Mouse (Mus musculus) heart, embryonic 16.5 days (tissue): ENCODE measurements around the gene Noc3l. TPM values are rescaled to one million over a fixed set of nuclear protein-coding genes. Genes with fewer than 3 reads are reported as not detected.

ENCODE experiments used
- ATAC-seq: fragments of 200-750 bp; cut with Nextera tagmentation; replicated peaks from 2 replicates; pipeline ENCODE4 v1.8.0; 2017; ENCODE audit warnings: moderate number of reproducible peaks; ENCODE audit not compliant: insufficient read depth, low FRiP score; ENCODE audit errors: extremely low read depth
- H3K27ac ChIP-seq: fragments of 300-500 bp; sonication (generic); 2 replicates; pipeline ENCODE4 v1.5.1; 2014; ENCODE audit warnings: mild to moderate bottlenecking, low read length, control low read depth, moderate library complexity
- H3K27me3 ChIP-seq: fragments of 300-500 bp; sonication (generic); 2 replicates; pipeline ENCODE4 v1.6.1; 2014; ENCODE audit warnings: low read length, mixed read lengths; ENCODE audit not compliant: control insufficient read depth, insufficient read depth
- H3K36me3 ChIP-seq: fragments of 300-500 bp; sonication (generic); 2 replicates; pipeline ENCODE4 v1.6.1; 2014; ENCODE audit not compliant: control insufficient read depth, insufficient read depth
- H3K4me1 ChIP-seq: fragments of 300-500 bp; sonication (generic); 2 replicates; pipeline ENCODE4 v1.6.1; 2014; ENCODE audit warnings: low read length, mixed read lengths; ENCODE audit not compliant: control insufficient read depth, insufficient read depth
- H3K4me2 ChIP-seq: fragments of 300-500 bp; sonication (generic); 2 replicates; pipeline ENCODE4 v1.6.1; 2014; ENCODE audit warnings: low read depth, mild to moderate bottlenecking, control low read depth, low read length
- H3K4me3 ChIP-seq: fragments of 300-500 bp; sonication (generic); 2 replicates; pipeline ENCODE4 v1.5.1; 2014; ENCODE audit warnings: mild to moderate bottlenecking, control low read depth, low read length
- H3K9ac ChIP-seq: fragments of 300-500 bp; sonication (generic); 2 replicates; pipeline ENCODE4 v1.6.1; 2014; ENCODE audit warnings: low read length, control low read depth
- H3K9me3 ChIP-seq: fragments of 300-500 bp; sonication (generic); replicated peaks from 2 replicates; pipeline ENCODE4 v1.6.1; 2016; ENCODE audit warnings: low read length; ENCODE audit not compliant: control insufficient read depth
- WGBS: fragments of 180-500 bp; shearing (Covaris S2); extraction: QIAGEN DNeasy Blood & Tissue Kit; methylation state at CpG from one replicate; pipeline ENCODE4 v1.1.7; 2014; 5-methylcytosine and 5-hydroxymethylcytosine counted together
- polyA plus RNA-seq: library from polyadenylated mRNA; unstranded; fragments of >200 nt; fragmentation: Nextera tagmentation; extraction: Ambion mirVana; gene quantifications from 2 replicates; pipeline ENCODE4 v1.2.1, GENCODE M21; 2015

Noc3l gene
- polyA plus RNA-seq, 1 experiment from 2014 or later = 4.3 TPM

DNA sequence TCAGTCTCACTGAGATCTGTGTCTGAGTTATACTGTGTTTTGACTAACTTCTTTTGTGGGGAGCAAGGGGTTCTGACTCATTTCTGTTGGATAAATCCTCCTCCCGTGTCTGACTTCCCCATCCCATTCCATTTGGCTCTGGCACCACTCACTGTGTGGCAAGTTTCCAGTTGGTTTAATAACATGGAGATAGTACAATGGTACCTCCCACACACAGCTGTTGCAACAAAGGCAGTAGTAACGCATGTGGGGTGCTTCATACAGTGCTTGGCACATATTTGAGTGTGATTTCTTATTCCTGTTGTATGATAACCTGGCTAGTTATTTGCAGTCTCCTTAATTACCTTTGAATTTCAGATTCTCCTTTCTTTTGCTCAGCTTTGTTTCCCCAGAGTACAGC is 40.2 kb downstream of the Noc3l start:
- no peak for ATAC-seq
- H3K27me3 ChIP-seq = no peaks in the 10 kb centered on the region
- no peak overlapping the region for H3K4me2 ChIP-seq
- H3K9me3 ChIP-seq = no peaks in the 10 kb centered on the region
- H3K9ac ChIP-seq = no peak overlapping the region
- 0 out of 2 replicates have a peak, but pooled peaks cover 2% of the 10 kb centered on the region for H3K36me3 ChIP-seq
- no peak overlapping the region for H3K4me3 ChIP-seq
- no peaks in the 10 kb centered on the region for H3K4me1 ChIP-seq
- 30% methylated on average over 2 of the region's 2 CpGs for WGBS
- no peak overlapping the region for H3K27ac ChIP-seq

DNA sequence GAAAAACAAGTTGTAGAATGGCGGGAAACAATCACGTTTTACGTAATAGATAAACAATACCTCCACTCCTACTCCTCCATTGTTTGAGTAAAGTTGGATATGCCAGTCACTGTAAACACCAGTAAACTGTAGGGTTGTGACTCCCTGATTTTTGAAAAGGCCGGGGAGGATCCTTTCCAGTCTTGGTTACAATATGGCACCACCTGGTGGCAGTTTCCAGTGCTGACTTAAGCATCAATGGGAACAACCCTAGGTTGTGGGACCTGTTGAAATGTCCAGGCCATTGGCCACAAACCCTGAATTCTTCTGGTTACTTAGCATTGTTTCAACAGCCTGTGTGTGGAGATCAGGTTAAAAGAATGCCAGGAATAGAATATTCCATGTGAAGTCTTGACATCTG is 43.5 kb downstream of the Noc3l start:
- Histone ChIP-seq H3K9me3 (no peaks in the 10 kb centered on the region), H3K4me2 (no peak overlapping the region), H3K4me1 (no peaks in the 10 kb centered on the region), H3K27me3 (no peaks in the 10 kb centered on the region), H3K36me3 (0 out of 2 replicates have a peak, but pooled peaks cover 9% of the 10 kb centered on the region), H3K9ac (no peak overlapping the region), H3K27ac (no peak overlapping the region), H3K4me3 (no peak overlapping the region)
- 47% methylated on average over 4 of the region's 4 CpGs for WGBS
- ATAC-seq = no peak

DNA sequence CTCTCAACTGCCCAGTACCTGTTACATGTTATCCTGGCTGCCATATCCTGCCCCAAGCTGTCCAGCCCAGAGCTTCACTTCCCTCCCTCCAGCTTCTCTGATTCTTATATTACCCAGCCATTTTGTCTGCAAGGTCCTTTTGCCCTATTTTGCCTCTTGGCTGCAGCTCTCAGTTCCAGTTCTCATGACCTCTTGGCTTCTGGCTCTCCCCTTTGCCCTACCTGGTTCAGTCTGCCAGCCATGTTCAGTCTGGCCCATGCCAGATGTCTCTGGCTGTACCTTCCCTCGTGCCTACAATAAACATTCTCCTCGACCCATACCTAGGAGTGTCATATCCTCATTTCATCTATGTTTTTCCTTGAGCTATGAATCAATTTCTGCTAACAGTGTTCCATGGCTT is 52.7 kb downstream of the Noc3l start:
- H3K9ac ChIP-seq = no peak overlapping the region
- no peak overlapping the region for H3K4me3 ChIP-seq
- H3K27ac ChIP-seq = no peak overlapping the region
- no peak for ATAC-seq
- no peaks in the 10 kb centered on the region for H3K27me3 ChIP-seq
- H3K36me3 ChIP-seq = peaks cover 4% of the 10 kb centered on the region; the same call in 1 of the 2 replicates
- H3K4me2 ChIP-seq = no peak overlapping the region
- no peaks in the 10 kb centered on the region for H3K4me1 ChIP-seq
- 85% methylated on average over 2 of the region's 2 CpGs for WGBS
- H3K9me3 ChIP-seq = no peaks in the 10 kb centered on the region

DNA sequence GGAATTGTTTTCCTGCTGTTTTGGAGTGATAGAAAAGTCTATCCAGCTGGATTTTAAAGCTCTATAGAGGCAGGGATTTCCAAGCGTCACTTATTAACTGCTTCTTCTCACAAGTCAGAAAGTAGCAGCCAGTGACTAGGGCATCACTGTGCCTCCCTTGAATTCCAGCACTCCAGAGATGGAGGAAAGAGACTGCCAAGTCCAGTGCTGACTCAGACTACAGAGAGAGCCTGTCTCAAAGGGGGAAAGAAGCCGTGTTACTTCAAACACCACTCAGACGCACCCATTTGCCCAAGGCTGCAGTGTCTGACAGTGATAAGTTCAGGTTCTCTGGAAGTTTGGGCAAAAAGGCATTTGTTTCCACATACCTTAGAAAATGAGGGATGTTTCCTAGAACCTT is 58.6 kb downstream of the Noc3l start:
- no peak overlapping the region for H3K4me3 ChIP-seq
- peaks cover 3% of the 10 kb centered on the region; the same call in 1 of the 2 replicates for H3K36me3 ChIP-seq
- no peaks in the 10 kb centered on the region for H3K27me3 ChIP-seq
- no peak overlapping the region for H3K9ac ChIP-seq
- no peaks in the 10 kb centered on the region for H3K9me3 ChIP-seq
- no peak overlapping the region for H3K4me2 ChIP-seq
- ATAC-seq = no peak
- 45% methylated on average over 3 of the region's 3 CpGs for WGBS
- H3K4me1 ChIP-seq = peaks cover 16% of the 10 kb centered on the region
- H3K27ac ChIP-seq = no peak overlapping the region

DNA sequence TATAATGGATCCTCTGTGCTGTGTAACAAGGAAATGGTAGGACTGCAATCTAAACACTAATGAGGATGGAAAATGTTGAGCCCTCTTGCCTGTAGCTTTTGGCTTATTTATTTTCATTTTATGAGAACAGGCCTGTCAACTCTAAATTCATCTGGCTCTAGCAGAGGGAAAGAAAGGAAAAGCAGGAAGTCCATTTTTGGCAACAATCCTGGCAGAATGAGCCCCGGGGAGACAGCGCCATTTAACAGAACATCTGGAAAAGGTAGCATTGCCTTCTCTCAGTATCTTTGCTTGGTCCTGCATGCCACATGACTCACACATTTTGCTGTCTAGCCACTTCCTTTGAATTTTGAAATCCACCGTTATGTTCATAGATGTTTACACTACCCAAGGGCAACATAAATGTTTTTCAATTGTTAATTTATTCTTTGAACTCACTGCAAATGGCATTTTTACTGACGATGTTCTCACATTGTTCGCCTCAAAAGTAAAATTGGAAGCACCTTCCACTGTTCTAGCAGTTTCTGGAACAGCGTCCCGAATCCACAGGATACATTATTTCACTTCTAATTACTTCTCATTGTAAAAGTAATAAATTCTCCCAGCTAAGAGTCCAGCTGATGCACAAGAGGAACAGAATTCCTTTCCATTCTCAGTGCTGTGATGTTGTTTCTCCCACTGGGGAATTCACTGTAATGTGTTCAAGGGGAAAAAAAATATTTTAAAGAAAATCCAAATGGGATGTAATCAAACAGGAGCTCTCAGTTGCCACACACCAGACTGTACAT is 60.2 kb downstream of the Noc3l start:
- H3K4me3 ChIP-seq = no peak overlapping the region
- H3K27me3 ChIP-seq = no peaks in the 10 kb centered on the region
- WGBS = 74% methylated on average over 7 of the region's 7 CpGs
- H3K4me1 ChIP-seq = peaks cover 16% of the 10 kb centered on the region
- ATAC-seq = no peak
- H3K9me3 ChIP-seq = no peaks in the 10 kb centered on the region
- no peak overlapping the region for H3K4me2 ChIP-seq
- H3K9ac ChIP-seq = no peak overlapping the region
- H3K36me3 ChIP-seq = peaks cover 3% of the 10 kb centered on the region; the same call in 1 of the 2 replicates
- H3K27ac ChIP-seq = no peak overlapping the region

DNA sequence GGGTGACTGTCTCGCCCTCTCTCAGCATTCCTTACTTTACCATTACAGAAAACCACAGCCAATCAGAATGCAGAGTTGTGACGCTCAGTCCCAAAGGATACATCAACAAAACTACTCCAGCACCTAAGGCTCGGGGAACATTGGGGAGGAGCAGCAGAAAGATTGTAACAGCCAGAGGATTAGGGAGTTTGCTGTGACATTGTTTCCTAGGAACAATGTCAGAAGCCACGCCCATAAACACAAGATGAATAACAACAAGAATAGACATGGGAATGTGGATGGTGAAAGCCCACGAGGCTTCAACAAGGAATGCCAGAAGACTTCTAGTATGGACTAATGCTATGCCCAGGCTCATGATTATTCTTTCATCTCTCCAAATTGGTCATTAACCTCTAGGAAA is 61.0 kb downstream of the Noc3l start:
- H3K4me1 ChIP-seq = peaks cover 16% of the 10 kb centered on the region
- no peak overlapping the region for H3K4me3 ChIP-seq
- H3K9me3 ChIP-seq = no peaks in the 10 kb centered on the region
- no peaks in the 10 kb centered on the region for H3K27me3 ChIP-seq
- ATAC-seq = no peak
- peaks cover 3% of the 10 kb centered on the region; the same call in 1 of the 2 replicates for H3K36me3 ChIP-seq
- H3K9ac ChIP-seq = no peak overlapping the region
- peak overlapping the region; percentile 27 for H3K27ac ChIP-seq
- H3K4me2 ChIP-seq = no peak overlapping the region
- 61% methylated on average over 5 of the region's 5 CpGs for WGBS

DNA sequence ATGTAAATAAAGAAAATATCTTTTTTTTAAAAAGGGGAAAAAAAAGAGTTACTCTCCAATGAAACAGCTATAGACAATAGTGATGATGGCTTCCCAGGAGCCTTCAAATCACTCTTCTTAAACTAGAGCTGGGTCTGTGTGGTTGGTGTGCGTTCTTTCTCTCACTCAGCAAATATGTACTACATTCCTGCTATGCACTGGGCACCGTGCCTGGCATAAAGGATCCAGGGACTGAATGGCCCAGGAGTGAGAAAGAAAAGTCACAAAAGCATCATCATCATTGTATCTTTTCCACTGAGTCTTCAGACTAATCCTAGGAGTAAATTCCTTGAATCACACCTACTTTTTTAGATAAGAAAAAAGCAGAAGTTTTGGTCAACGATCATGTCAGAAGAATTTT is 61.9 kb downstream of the Noc3l start:
- Histone ChIP-seq H3K9ac (no peak overlapping the region), H3K27ac (no peak overlapping the region), H3K9me3 (no peaks in the 10 kb centered on the region), H3K27me3 (no peaks in the 10 kb centered on the region), H3K4me2 (no peak overlapping the region), H3K4me1 (peaks cover 16% of the 10 kb centered on the region), H3K4me3 (no peak overlapping the region), H3K36me3 (peaks cover 3% of the 10 kb centered on the region; the same call in 1 of the 2 replicates)
- 65% methylated on average over 3 of the region's 3 CpGs for WGBS
- no peak for ATAC-seq

DNA sequence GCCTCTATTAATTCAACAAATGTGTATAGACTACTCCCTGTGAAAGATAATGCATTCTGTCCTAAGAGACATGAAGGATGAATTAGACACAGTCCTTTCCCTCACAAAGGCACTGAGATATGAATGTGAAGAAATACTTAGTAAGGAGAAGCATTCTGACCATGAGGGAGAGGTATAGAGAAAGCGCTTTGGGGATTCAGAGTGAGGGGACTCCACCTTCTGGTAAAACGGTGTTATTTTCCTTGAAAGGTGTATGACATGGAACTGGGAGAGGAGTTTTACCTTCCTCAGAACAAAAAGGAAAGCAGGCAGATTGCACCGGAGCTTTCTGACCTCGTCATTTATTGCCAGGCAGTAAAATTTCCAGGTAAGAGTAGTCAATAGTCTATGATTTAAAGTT is 68.8 kb downstream of the Noc3l start:
- Histone ChIP-seq H3K9me3 (no peaks in the 10 kb centered on the region), H3K27me3 (no peaks in the 10 kb centered on the region), H3K9ac (no peak overlapping the region), H3K4me2 (no peak overlapping the region), H3K27ac (no peak overlapping the region), H3K4me3 (no peak overlapping the region), H3K36me3 (peaks cover 3% of the 10 kb centered on the region; the same call in 1 of the 2 replicates), H3K4me1 (no peaks in the 10 kb centered on the region)
- WGBS = 56% methylated on average over 4 of the region's 4 CpGs
- ATAC-seq = no peak

DNA sequence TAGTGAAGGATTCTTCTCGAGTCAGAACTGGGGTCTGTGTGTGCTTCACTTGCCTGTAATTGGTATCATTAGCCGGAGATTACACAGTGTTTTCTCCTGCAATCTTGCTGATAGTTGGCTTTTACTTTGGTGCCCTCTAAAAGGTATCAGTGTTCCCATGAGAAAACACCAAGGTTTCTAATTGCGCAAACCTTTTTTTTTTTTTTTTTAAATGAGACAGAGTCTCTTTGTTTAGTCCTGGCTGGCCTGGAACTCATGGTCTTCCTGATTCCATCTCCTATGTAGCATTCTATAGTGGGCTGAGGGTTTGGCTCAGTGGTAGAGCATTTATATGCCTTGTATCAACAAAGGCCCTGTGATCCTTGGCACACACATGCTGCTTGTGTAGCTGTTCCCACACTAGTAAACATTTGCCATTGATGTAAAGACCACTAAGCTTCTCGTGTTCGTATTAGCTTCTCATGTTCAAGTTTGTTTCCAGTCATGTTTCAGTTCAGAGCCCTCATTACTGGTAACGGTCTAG is 72.5 kb downstream of the Noc3l start:
- Histone ChIP-seq H3K9ac (no peak overlapping the region), H3K4me3 (no peak overlapping the region), H3K27ac (no peak overlapping the region), H3K27me3 (no peaks in the 10 kb centered on the region), H3K36me3 (peaks cover 3% of the 10 kb centered on the region; the same call in 1 of the 2 replicates), H3K4me2 (no peak overlapping the region), H3K9me3 (no peaks in the 10 kb centered on the region), H3K4me1 (no peaks in the 10 kb centered on the region)
- no peak for ATAC-seq
- WGBS = 66% methylated on average over 6 of the region's 6 CpGs
